Mouse (Mus musculus): ENCODE data around the gene Gfm1. TPM values are rescaled to one million over a fixed set of nuclear protein-coding genes. Genes with fewer than 3 reads are reported as not detected.

Gene Gfm1
- polyA plus RNA-seq, 1 experiment from 2014 or later, result 36.2 TPM

DNA sequence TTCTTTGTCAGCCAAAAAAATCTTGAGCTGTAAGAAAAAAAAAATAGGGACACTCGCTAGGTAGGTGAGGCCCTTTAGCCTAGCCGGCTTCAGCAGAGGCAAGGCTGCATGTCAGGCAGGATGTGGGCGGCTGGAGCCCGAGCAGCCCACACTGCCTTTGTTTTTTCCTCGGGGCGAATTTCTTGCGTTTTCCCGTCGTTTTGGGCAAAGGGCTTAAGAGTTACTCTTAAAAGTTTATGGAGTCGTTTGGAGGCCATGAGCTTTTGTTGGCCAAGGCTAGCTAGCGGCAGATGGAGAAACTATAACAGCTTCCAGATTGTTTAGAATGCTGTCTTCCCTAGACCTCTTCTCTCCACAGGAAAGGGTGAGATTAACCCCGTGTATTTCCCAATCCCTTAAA is 33.1 kb downstream of the Gfm1 start:
- H3K9me3 ChIP-seq (replicated peaks; ENCODE audit: control insufficient read depth, low read length), result no peaks in the 10 kb centered on the region
- peaks cover 33% of the 10 kb centered on the region for H3K36me3 ChIP-seq (ENCODE audit: control insufficient read depth, insufficient read depth, low read length)
- peak overlapping the region; percentile 86 for H3K4me2 ChIP-seq (ENCODE audit: low read length)
- 8% methylated on average over 12 of the region's 12 CpGs for whole genome bisulfite sequencing
- H3K9ac ChIP-seq (ENCODE audit: low read length), result peak overlapping the region; percentile 74
- H3K27me3 ChIP-seq (replicated peaks; ENCODE audit: control insufficient read depth, insufficient read depth, low read length), result no peaks in the 10 kb centered on the region; the same call in 1 of the 2 replicates
- ATAC-seq (0 out of 2 replicates have a peak, but pooled peaks have one; percentile 27), DNase-seq (ENCODE audit: low spot score) (no peak)
- H3K4me3 ChIP-seq (ENCODE audit: low read depth, low read length), result peak overlapping the region; percentile 54
- no peak overlapping the region for H3K27ac ChIP-seq (ENCODE audit: low read depth, low read length)
- peaks cover 12% of the 10 kb centered on the region for H3K4me1 ChIP-seq (ENCODE audit: control insufficient read depth, insufficient read depth, low read length)

DNA sequence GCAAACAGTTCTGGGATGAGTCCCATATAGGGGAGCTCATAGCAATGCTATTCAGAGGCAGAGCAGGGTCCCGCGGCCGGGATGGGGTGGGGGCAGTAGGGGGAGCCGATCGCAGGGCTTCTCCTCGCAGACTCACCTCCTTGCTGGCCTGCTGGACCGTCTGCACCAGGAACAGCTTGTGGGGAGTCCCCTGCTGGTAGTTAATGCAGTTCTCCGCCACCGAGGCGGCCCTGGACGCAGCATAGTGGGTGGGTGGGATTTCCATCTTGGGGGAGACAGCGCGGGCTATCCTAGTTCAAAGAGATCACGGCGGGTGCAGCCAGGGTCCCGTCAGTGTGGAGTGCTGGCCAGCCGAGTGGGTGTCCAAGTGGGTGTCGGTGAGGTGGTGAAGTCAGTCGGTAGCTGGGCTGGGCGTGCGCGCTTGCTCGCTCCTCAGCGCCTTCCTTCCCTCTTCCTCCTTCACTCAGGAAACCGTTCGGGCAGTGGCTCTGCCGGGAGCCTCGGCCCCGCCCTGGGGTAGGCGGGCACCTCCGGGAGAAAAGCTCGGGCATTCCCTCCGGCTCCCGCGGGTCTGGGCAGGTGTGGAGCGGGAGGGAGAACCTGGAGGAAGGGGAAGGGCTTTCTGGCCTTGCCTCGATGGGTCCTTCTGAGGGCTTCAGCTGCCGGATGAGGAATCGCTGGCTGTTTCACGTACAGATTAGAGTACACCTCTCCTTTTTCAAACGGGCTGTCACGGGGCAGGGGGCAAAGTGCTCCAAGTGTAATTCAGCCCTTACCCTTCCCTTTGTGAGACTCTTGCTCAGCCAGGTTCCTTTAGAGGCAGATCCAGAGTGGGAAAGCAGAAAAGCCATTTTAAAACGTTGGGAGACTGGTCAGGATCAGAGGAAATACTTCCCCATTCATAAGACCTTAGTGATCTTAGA is 33.8 kb downstream of the Gfm1 start, which contains the start of gene Lxn:
Gene Lxn, minus strand, starts transcription at position 477 of the 923 bp plus-strand sequence.
- peak; percentile 81 for ATAC-seq

DNA sequence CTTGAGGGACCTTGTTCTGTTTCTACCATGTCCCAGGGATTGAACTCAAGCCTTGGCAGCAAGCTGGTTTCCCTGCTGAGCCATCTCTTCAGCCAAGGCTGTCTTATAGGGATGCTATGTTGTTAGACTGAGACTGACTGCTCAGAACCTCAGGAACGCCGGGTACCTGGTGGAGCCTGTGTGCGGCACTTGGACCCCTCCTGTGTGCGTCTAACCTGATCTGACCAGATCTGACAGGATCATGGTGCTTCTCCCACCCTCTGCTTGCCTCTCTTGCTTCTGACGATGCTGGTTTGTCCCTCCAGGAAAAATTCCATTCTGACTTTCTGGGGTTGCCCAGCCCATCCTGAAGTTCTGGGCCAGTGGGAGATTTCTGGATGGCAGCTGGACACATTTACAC is 36.7 kb downstream of the Gfm1 start:
- Histone ChIP-seq H3K4me3 (ENCODE audit: low read depth, low read length) (no peak overlapping the region), H3K4me2 (ENCODE audit: low read length) (no peak overlapping the region), H3K9ac (ENCODE audit: low read length) (no peak overlapping the region), H3K27ac (ENCODE audit: low read depth, low read length) (no peak overlapping the region), H3K4me1 (ENCODE audit: control insufficient read depth, insufficient read depth, low read length) (peaks cover 12% of the 10 kb centered on the region), H3K9me3 (replicated peaks; ENCODE audit: control insufficient read depth, low read length) (no peaks in the 10 kb centered on the region), H3K27me3 (replicated peaks; ENCODE audit: control insufficient read depth, insufficient read depth, low read length) (no peaks in the 10 kb centered on the region; the same call in 1 of the 2 replicates), H3K36me3 (ENCODE audit: control insufficient read depth, insufficient read depth, low read length) (peaks cover 28% of the 10 kb centered on the region)
- ATAC-seq, result no peak
- no peak for DNase-seq (ENCODE audit: low spot score)
- WGBS, result 96% methylated on average over 5 of the region's 5 CpGs

More for the DNA sequence above, 33.8 kb downstream of the Gfm1 start, which contains the start of gene Lxn:
- Histone ChIP-seq H3K4me2 (ENCODE audit: low read length) (peak within 1 kb of the TSS; percentile 86), H3K4me1 (ENCODE audit: control insufficient read depth, insufficient read depth, low read length) (peaks cover 12% of the 10 kb centered on the region), H3K27ac (ENCODE audit: low read depth, low read length) (peak within 1 kb of the TSS; percentile 9; the same call in 1 of the 2 replicates), H3K4me3 (ENCODE audit: low read depth, low read length) (peak within 1 kb of the TSS; percentile 54), H3K9ac (ENCODE audit: low read length) (peak within 1 kb of the TSS; percentile 74), H3K36me3 (ENCODE audit: control insufficient read depth, insufficient read depth, low read length) (peaks cover 33% of the 10 kb centered on the region), H3K9me3 (replicated peaks; ENCODE audit: control insufficient read depth, low read length) (no peaks in the 10 kb centered on the region), H3K27me3 (replicated peaks; ENCODE audit: control insufficient read depth, insufficient read depth, low read length) (no peaks in the 10 kb centered on the region; the same call in 1 of the 2 replicates)
- peak; percentile 59 for DNase-seq (ENCODE audit: low spot score)
- 1% methylated on average over 43 of the region's 43 CpGs for WGBS

DNA sequence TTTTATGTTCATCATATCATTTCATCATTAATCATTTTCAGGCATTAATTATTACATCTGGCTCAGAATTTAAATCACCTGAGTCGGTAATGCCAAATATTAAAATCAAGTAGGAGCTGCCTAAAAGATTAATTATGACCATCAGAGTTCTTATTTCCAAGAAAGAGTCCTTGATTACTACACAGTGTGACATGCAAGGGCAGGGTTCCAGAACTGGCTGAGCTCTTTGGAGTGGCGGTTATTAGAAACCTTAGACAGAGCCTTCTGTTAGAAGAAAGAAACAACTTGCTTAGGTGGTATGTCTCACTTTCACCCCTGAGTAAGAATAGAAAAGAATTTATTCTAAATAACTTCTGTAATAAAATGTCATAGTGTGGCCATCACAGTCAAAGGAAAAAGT is 37.4 kb downstream of the Gfm1 start:
- H3K4me2 ChIP-seq (ENCODE audit: low read length), result no peak overlapping the region
- H3K9ac ChIP-seq (ENCODE audit: low read length), result no peak overlapping the region
- H3K9me3 ChIP-seq (replicated peaks; ENCODE audit: control insufficient read depth, low read length), result no peaks in the 10 kb centered on the region
- H3K27ac ChIP-seq (ENCODE audit: low read depth, low read length), result no peak overlapping the region
- H3K36me3 ChIP-seq (ENCODE audit: control insufficient read depth, insufficient read depth, low read length), result peaks cover 28% of the 10 kb centered on the region
- H3K27me3 ChIP-seq (replicated peaks; ENCODE audit: control insufficient read depth, insufficient read depth, low read length), result no peaks in the 10 kb centered on the region; the same call in 1 of the 2 replicates
- ATAC-seq (no peak), DNase-seq (ENCODE audit: low spot score) (no peak)
- WGBS, result 88% methylated on average over 2 of the region's 2 CpGs
- no peak overlapping the region for H3K4me3 ChIP-seq (ENCODE audit: low read depth, low read length)
- peaks cover 12% of the 10 kb centered on the region for H3K4me1 ChIP-seq (ENCODE audit: control insufficient read depth, insufficient read depth, low read length)

DNA sequence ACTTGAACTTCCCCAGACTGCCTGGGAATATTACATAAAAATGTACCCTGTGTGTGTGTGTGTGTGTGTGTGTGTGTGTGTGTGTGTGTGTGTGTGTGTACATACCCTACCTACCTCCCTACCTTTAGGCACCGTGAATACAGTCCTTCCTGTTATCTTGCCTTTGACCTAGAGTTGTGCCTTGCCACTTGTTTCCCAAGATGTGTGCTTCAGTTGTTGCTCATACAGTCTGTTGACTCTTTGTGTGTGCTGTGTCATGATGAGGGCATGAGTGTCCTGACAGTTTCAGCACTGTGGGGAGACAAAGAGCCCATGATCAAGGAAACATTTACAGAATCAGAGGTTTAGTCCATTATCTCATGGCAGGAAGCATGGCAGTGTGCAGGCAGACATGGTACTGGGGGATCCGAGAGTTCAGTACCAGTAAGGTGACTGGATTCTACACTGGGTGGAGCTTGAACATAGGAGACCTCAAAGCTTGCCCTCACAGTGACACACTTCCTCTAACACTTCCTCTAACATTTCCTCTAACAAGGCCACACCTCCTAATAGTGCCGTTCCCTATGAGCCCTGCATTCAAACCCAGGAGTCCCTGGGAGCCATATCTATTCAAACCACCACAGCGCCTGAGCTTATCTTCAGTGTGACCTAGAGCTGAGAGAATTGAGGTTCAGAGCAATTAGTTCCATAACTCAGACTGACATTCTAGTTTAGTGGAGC is 41.7 kb downstream of the Gfm1 start:
- no peaks in the 10 kb centered on the region for H3K4me1 ChIP-seq (ENCODE audit: control insufficient read depth, insufficient read depth, low read length)
- H3K27ac ChIP-seq (ENCODE audit: low read depth, low read length), result no peak overlapping the region
- no peak overlapping the region for H3K4me3 ChIP-seq (ENCODE audit: low read depth, low read length)
- peaks cover 47% of the 10 kb centered on the region for H3K36me3 ChIP-seq (ENCODE audit: control insufficient read depth, insufficient read depth, low read length)
- H3K9ac ChIP-seq (ENCODE audit: low read length), result no peak overlapping the region
- no peaks in the 10 kb centered on the region for H3K27me3 ChIP-seq (replicated peaks; ENCODE audit: control insufficient read depth, insufficient read depth, low read length)
- ATAC-seq (no peak), DNase-seq (ENCODE audit: low spot score) (no peak)
- H3K9me3 ChIP-seq (replicated peaks; ENCODE audit: control insufficient read depth, low read length), result no peaks in the 10 kb centered on the region
- 88% methylated on average over 4 of the region's 4 CpGs for WGBS
- H3K4me2 ChIP-seq (ENCODE audit: low read length), result no peak overlapping the region

DNA sequence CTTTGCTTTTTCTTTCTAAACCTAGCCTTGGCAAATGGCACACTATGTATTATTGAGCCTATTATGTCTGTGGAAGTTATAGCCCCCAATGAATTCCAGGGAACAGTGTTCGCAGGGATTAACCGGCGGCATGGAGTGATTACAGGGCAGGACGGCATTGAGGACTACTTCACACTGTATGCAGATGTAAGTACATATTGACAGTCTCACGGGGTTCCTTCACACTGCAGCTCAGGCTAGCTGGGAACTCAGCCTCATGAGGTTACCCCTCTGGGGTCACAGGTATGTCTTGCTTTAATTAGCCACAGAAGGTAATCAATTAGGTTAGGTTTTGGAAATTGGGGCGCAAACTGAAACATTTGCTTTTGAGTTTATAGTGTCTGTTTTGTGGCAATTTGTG is 43.5 kb downstream of the Gfm1 start:
- Histone ChIP-seq H3K27me3 (replicated peaks; ENCODE audit: control insufficient read depth, insufficient read depth, low read length) (no peaks in the 10 kb centered on the region), H3K9me3 (replicated peaks; ENCODE audit: control insufficient read depth, low read length) (no peaks in the 10 kb centered on the region), H3K4me2 (ENCODE audit: low read length) (no peak overlapping the region), H3K27ac (ENCODE audit: low read depth, low read length) (no peak overlapping the region), H3K4me3 (ENCODE audit: low read depth, low read length) (no peak overlapping the region), H3K36me3 (ENCODE audit: control insufficient read depth, insufficient read depth, low read length) (peaks cover 35% of the 10 kb centered on the region), H3K9ac (ENCODE audit: low read length) (no peak overlapping the region), H3K4me1 (ENCODE audit: control insufficient read depth, insufficient read depth, low read length) (no peaks in the 10 kb centered on the region)
- ATAC-seq (no peak), DNase-seq (ENCODE audit: low spot score) (no peak)
- 89% methylated on average over 6 of the region's 6 CpGs for WGBS

DNA sequence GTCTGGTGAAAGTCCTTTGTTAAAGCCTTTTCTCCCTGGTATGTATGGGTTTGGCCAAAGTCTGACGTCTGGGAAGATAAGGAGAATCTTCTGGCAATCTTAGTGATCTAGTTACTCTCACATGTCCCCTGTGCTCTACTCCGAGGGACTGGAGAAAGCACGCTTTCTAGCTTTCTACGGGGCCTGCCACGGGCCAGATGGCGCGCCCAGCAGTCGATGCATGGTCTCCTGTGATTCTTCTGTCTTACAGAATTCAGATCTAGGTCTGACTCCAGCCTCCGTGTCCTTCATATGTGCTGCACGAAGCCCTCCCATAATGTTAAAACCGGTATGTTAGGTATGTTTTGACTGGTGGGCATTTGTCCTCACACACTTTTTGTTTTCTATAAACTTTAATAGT is 49.9 kb downstream of the Gfm1 start:
- no peak overlapping the region for H3K27ac ChIP-seq (ENCODE audit: low read depth, low read length)
- ATAC-seq (no peak), DNase-seq (ENCODE audit: low spot score) (no peak)
- H3K27me3 ChIP-seq (replicated peaks; ENCODE audit: control insufficient read depth, insufficient read depth, low read length), result no peaks in the 10 kb centered on the region
- 92% methylated on average over 11 of the region's 11 CpGs for WGBS
- H3K9me3 ChIP-seq (replicated peaks; ENCODE audit: control insufficient read depth, low read length), result no peaks in the 10 kb centered on the region
- H3K9ac ChIP-seq (ENCODE audit: low read length), result no peak overlapping the region
- H3K4me2 ChIP-seq (ENCODE audit: low read length), result no peak overlapping the region
- peaks cover 29% of the 10 kb centered on the region for H3K36me3 ChIP-seq (ENCODE audit: control insufficient read depth, insufficient read depth, low read length)
- no peak overlapping the region for H3K4me3 ChIP-seq (ENCODE audit: low read depth, low read length)
- no peaks in the 10 kb centered on the region for H3K4me1 ChIP-seq (ENCODE audit: control insufficient read depth, insufficient read depth, low read length)

DNA sequence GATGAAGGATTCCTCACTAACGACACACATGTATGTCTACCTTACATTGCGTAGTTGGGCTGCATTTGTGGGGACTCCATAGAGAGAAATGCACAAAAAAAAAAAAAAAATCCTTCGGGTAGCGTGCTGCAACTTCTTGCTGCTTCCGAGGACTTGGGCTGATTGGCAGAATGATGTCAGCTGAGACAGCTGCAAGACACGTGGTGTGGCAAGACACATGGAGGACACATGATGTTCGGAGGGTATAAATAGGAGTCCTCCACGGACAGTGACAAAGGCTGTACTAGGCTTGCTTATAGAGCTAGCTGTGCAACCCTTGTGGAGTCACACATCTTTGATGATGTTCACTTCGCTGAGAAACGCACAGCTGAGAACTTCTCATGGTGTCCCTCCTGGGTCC is 52.5 kb downstream of the Gfm1 start:
- Histone ChIP-seq H3K4me2 (ENCODE audit: low read length) (no peak overlapping the region), H3K9me3 (replicated peaks; ENCODE audit: control insufficient read depth, low read length) (no peaks in the 10 kb centered on the region), H3K9ac (ENCODE audit: low read length) (no peak overlapping the region), H3K27me3 (replicated peaks; ENCODE audit: control insufficient read depth, insufficient read depth, low read length) (no peaks in the 10 kb centered on the region), H3K27ac (ENCODE audit: low read depth, low read length) (no peak overlapping the region), H3K36me3 (ENCODE audit: control insufficient read depth, insufficient read depth, low read length) (peaks cover 14% of the 10 kb centered on the region), H3K4me3 (ENCODE audit: low read depth, low read length) (no peak overlapping the region), H3K4me1 (ENCODE audit: control insufficient read depth, insufficient read depth, low read length) (no peaks in the 10 kb centered on the region)
- ATAC-seq, result no peak
- WGBS, result 92% methylated on average over 10 of the region's 10 CpGs
- no peak for DNase-seq (ENCODE audit: low spot score)
